Mouse (Mus musculus) thymus, adult 2 months (tissue): ENCODE measurements around the gene Rnf187.

Experiments used
- CTCF ChIP-seq: fragments of 200-500 bp; IDR thresholded peaks from 2 replicates; pipeline ENCODE4 v1.5.1; 2012; ENCODE audit warnings: mild to moderate bottlenecking, control low read depth, low read length, moderate library complexity, borderline replicate concordance; ENCODE audit not compliant: control insufficient read depth, poor library complexity, insufficient read depth; ENCODE audit errors: extremely low read depth
- POLR2A ChIP-seq: fragments of 200-500 bp; IDR thresholded peaks from 2 replicates; pipeline ENCODE4 v1.6.1; 2012; ENCODE audit warnings: mild to moderate bottlenecking, low read length, control low read depth, moderate library complexity; ENCODE audit not compliant: control insufficient read depth, poor library complexity, insufficient read depth; ENCODE audit errors: extremely low read depth

GRCm38 (mm10) chr11:58970831-58971530 lies 32.3 kb upstream of the Rnf187 start:
- TF ChIP-seq POLR2A = no peak
- TF ChIP-seq CTCF = no peak
